Comparison of ENCODE assay signal across 11 mouse cellular contexts in the genomic region with DNA sequence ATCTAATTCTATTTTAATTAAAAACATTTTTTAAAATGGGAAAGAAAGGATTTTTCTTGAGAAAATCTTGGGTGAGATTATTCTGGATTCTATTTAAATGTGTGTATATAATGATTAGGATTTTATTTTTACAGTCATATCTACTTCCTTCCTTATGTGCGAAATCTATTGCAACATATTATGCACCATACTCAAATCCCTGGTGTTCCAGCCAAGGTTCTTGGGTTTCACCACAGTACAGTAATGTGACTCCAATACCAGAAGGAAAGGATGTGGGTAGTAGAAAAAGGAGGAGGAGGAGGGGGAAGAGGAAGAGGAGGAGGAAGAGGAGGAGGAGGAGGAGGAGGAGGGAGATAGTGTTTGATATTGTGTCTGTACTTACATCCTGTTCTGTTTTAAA.
"Had no signal": no experiment of that assay in that cellular context is flagged by ENCODE, and none has a peak within 500 bp of the region (broad histone marks: within the 10 kb centered on the region; RNA-seq: fewer than 3 reads in every experiment).

No protein-coding gene starts in this region.

- ATAC-seq: midbrain, embryonic 13.5 days had no signal

- DNase-seq: kidney, adult 9 months; kidney, postnatal 10 days; kidney, postnatal 4 days; lung, embryonic 14.5 days; lung, postnatal 14 days; retina, postnatal 1 day; right cerebral cortex, postnatal 4 days; spleen, adult 18-20 months; thymus, adult 18-20 months; thymus, postnatal 14 days had no signal
